Mouse (Mus musculus): ENCODE measurements around the gene Gm3336. TPM values are rescaled to one million over a fixed set of nuclear protein-coding genes. Genes with fewer than 3 reads are reported as not detected.

Gene Gm3336
- polyA plus RNA-seq, 1 experiment: 0.23 TPM

- H3ac ChIP-seq (ENCODE audit: control insufficient read depth, insufficient read length): no peak overlapping the region
- no peak for TF ChIP-seq TCF3 (IDR thresholded peaks at IDR 0.05; ENCODE audit: insufficient read length, low read depth)
- TF ChIP-seq MYOD1 (IDR thresholded peaks at IDR 0.05; ENCODE audit: control insufficient read depth in 1 of 3, insufficient read length in 2 of 3, low read depth in 2 of 3): no peak
- TF ChIP-seq POLR2AphosphoS2 (IDR thresholded peaks at IDR 0.05; ENCODE audit: insufficient read length, low read depth): no peak
- TF ChIP-seq USF1 (IDR thresholded peaks at IDR 0.05; ENCODE audit: low read depth): no peak
- no peak for TF ChIP-seq MYOG (IDR thresholded peaks at IDR 0.05; ENCODE audit: control insufficient read depth in 1 of 3, insufficient read depth in 1 of 3, insufficient read length in 2 of 3, low read depth in 2 of 3)
- TF ChIP-seq E2F4 (IDR thresholded peaks at IDR 0.05; ENCODE audit: insufficient read depth): no peak
- no peak for TF ChIP-seq SRF (IDR thresholded peaks at IDR 0.05; ENCODE audit: control insufficient read depth, insufficient read length, low read depth)
- no peak for TF ChIP-seq TCF12 (IDR thresholded peaks at IDR 0.05; ENCODE audit: insufficient read depth, poor library complexity, severe bottlenecking)
- TF ChIP-seq MAX (IDR thresholded peaks at IDR 0.05; ENCODE audit: low read depth): no peak
- TF ChIP-seq POLR2A (IDR thresholded peaks at IDR 0.05; ENCODE audit: insufficient read length, low read depth): no peak
- no peak for TF ChIP-seq CEBPB (IDR thresholded peaks at IDR 0.05; ENCODE audit: insufficient read depth, poor library complexity, severe bottlenecking)
- peak overlapping the region; percentile 87 for H3K4me2 ChIP-seq (ENCODE audit: low read depth)
- peaks cover 6% of the 10 kb centered on the region for H3K27me3 ChIP-seq (ENCODE audit: control insufficient read depth, insufficient read depth, insufficient read length)
- no peaks in the 10 kb centered on the region for H3K79me2 ChIP-seq (ENCODE audit: control insufficient read depth, insufficient read depth)
- peak overlapping the region; percentile 6 for H3K4me3 ChIP-seq
- no peaks in the 10 kb centered on the region for H3K36me3 ChIP-seq (ENCODE audit: control insufficient read depth, insufficient read depth)
These were observed 33.8 kb downstream of the Gm3336 start for GRCm38 (mm10) chr8:70752000-70752764.

GRCm38 (mm10) chr8:70753151-70753550 is 34.8 kb downstream of the Gm3336 start:
- TF ChIP-seq TCF3 (IDR thresholded peaks at IDR 0.05; ENCODE audit: insufficient read length, low read depth) (no peak), POLR2AphosphoS2 (IDR thresholded peaks at IDR 0.05; ENCODE audit: insufficient read length, low read depth) (peak; percentile 19), TCF12 (IDR thresholded peaks at IDR 0.05; ENCODE audit: insufficient read depth, poor library complexity, severe bottlenecking) (no peak), MYOD1 (IDR thresholded peaks at IDR 0.05; ENCODE audit: control insufficient read depth in 1 of 3, insufficient read length in 2 of 3, low read depth in 2 of 3) (peak in 1 of 3 experiments; percentile 41), E2F4 (IDR thresholded peaks at IDR 0.05; ENCODE audit: insufficient read depth) (no peak), MYOG (IDR thresholded peaks at IDR 0.05; ENCODE audit: control insufficient read depth in 1 of 3, insufficient read depth in 1 of 3, insufficient read length in 2 of 3, low read depth in 2 of 3) (peak in 1 of 3 experiments; percentile 49), POLR2A (IDR thresholded peaks at IDR 0.05; ENCODE audit: insufficient read length, low read depth) (peak; percentile 40)
- no peaks in the 10 kb centered on the region for H3K27me3 ChIP-seq (ENCODE audit: control insufficient read depth, insufficient read depth, insufficient read length)

GRCm38 (mm10) chr8:70754043-70754870 is 35.9 kb downstream of the Gm3336 start, which contains the start of gene Rab3a:
Gene Rab3a (plus strand): TSS chr8:70754679.
- Histone ChIP-seq H3K4me2 (ENCODE audit: low read depth) (peak within 1 kb of the TSS; percentile 89), H3K27me3 (ENCODE audit: control insufficient read depth, insufficient read depth, insufficient read length) (no peaks in the 10 kb centered on the region), H3ac (ENCODE audit: control insufficient read depth, insufficient read length) (peak within 1 kb of the TSS; percentile 10), H3K36me3 (ENCODE audit: control insufficient read depth, insufficient read depth) (no peaks in the 10 kb centered on the region), H3K4me3 (peak within 1 kb of the TSS; percentile 28), H3K79me2 (ENCODE audit: control insufficient read depth, insufficient read depth) (no peaks in the 10 kb centered on the region)
- TF ChIP-seq CEBPB (IDR thresholded peaks at IDR 0.05; ENCODE audit: insufficient read depth, poor library complexity, severe bottlenecking) (no peak), E2F4 (IDR thresholded peaks at IDR 0.05; ENCODE audit: insufficient read depth) (no peak), POLR2A (IDR thresholded peaks at IDR 0.05; ENCODE audit: insufficient read length, low read depth) (peak; percentile 60), MYOD1 (IDR thresholded peaks at IDR 0.05; ENCODE audit: control insufficient read depth in 1 of 3, insufficient read length in 2 of 3, low read depth in 2 of 3) (no peak), TCF3 (IDR thresholded peaks at IDR 0.05; ENCODE audit: insufficient read length, low read depth) (no peak), USF1 (IDR thresholded peaks at IDR 0.05; ENCODE audit: low read depth) (no peak), REST (IDR thresholded peaks at IDR 0.05; ENCODE audit: insufficient read depth, insufficient read length) (no peak), SRF (IDR thresholded peaks at IDR 0.05; ENCODE audit: control insufficient read depth, insufficient read length, low read depth) (no peak), MYOG (IDR thresholded peaks at IDR 0.05; ENCODE audit: control insufficient read depth in 1 of 3, insufficient read depth in 1 of 3, insufficient read length in 2 of 3, low read depth in 2 of 3) (no peak), MAX (IDR thresholded peaks at IDR 0.05; ENCODE audit: low read depth) (no peak), POLR2AphosphoS2 (IDR thresholded peaks at IDR 0.05; ENCODE audit: insufficient read length, low read depth) (peak; percentile 58), TCF12 (IDR thresholded peaks at IDR 0.05; ENCODE audit: insufficient read depth, poor library complexity, severe bottlenecking) (no peak)

More at GRCm38 (mm10) chr8:70753151-70753550, 34.8 kb downstream of the Gm3336 start:
- peak overlapping the region; percentile 87 for H3K4me2 ChIP-seq (ENCODE audit: low read depth)
- H3K4me3 ChIP-seq: peak overlapping the region; percentile 6
- H3K79me2 ChIP-seq (ENCODE audit: control insufficient read depth, insufficient read depth): no peaks in the 10 kb centered on the region
- no peak overlapping the region for H3ac ChIP-seq (ENCODE audit: control insufficient read depth, insufficient read length)
- no peaks in the 10 kb centered on the region for H3K36me3 ChIP-seq (ENCODE audit: control insufficient read depth, insufficient read depth)

- Histone ChIP-seq H3K79me2 (ENCODE audit: control insufficient read depth, insufficient read depth) (no peaks in the 10 kb centered on the region), H3ac (ENCODE audit: control insufficient read depth, insufficient read length) (peak overlapping the region; percentile 10), H3K36me3 (ENCODE audit: control insufficient read depth, insufficient read depth) (no peaks in the 10 kb centered on the region), H3K4me2 (ENCODE audit: low read depth) (peak overlapping the region; percentile 89), H3K27me3 (ENCODE audit: control insufficient read depth, insufficient read depth, insufficient read length) (no peaks in the 10 kb centered on the region), H3K4me3 (peak overlapping the region; percentile 28)
- TF ChIP-seq POLR2A (IDR thresholded peaks at IDR 0.05; ENCODE audit: insufficient read length, low read depth) (peak; percentile 37), REST (IDR thresholded peaks at IDR 0.05; ENCODE audit: insufficient read depth, insufficient read length) (no peak), TCF3 (IDR thresholded peaks at IDR 0.05; ENCODE audit: insufficient read length, low read depth) (no peak), MYOD1 (IDR thresholded peaks at IDR 0.05; ENCODE audit: control insufficient read depth in 1 of 3, insufficient read length in 2 of 3, low read depth in 2 of 3) (peak in 1 of 3 experiments; percentile 6), MYOG (IDR thresholded peaks at IDR 0.05; ENCODE audit: control insufficient read depth in 1 of 3, insufficient read depth in 1 of 3, insufficient read length in 2 of 3, low read depth in 2 of 3) (peak in 1 of 3 experiments; percentile 44), POLR2AphosphoS2 (IDR thresholded peaks at IDR 0.05; ENCODE audit: insufficient read length, low read depth) (peak; percentile 90)
These were observed 36.7 kb downstream of the Gm3336 start for GRCm38 (mm10) chr8:70754871-70755660.
